Mouse (Mus musculus) kidney, adult 2 months (tissue): ENCODE results near the gene Mt2.
A peak's percentile ranks its signal among the peaks of the same experiment; 100 is the strongest.

ENCODE experiments used
- CTCF ChIP-seq: fragments of 200-500 bp; conservative IDR thresholded peaks from 2 replicates; pipeline ENCODE4 v1.5.1; 2011; ENCODE audit warnings: low read depth, mild to moderate bottlenecking, control low read depth, low read length, moderate library complexity, mixed read lengths; ENCODE audit not compliant: insufficient read depth, insufficient read length
- POLR2A ChIP-seq: fragments of 200-500 bp; IDR thresholded peaks from one replicate; pipeline ENCODE4 v1.6.1; 2011; ENCODE audit warnings: low read depth, low read length, control low read depth

- TF ChIP-seq CTCF (peak; percentile 62), POLR2A (no peak)
These were observed 26.9 kb downstream of the Mt2 start for GRCm38 (mm10) chr8:94199202-94199869.
